Mouse (Mus musculus) embryo, embryonic 10 days (tissue): ENCODE data around the gene Pla2g7.

Source experiments
- DNase-seq: peaks from one replicate; pipeline ENCODE4 v3.0.0-alpha.2; 2015; ENCODE audit warnings: low spot score

Gene Pla2g7

DNA sequence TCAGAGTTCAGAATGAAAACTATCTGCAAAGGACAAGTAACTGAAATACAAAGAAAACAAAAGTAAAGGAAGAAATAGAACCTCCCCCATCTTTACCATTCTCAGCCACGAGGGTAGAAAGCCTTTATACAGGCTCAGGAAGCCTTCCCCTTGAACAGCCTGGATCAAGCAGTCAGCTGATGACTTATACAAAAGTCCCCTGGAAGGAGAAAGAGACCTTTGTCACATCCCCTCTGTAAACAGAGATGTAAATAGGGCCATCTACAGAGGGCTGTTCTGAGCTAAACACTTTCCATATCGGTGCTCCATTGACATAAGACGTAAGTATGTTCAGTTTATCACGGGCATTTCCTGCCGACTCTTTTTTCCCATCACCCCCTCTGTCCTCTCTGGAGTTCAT lies 79.0 kb downstream of the Pla2g7 start:
- no peak for DNase-seq

DNA sequence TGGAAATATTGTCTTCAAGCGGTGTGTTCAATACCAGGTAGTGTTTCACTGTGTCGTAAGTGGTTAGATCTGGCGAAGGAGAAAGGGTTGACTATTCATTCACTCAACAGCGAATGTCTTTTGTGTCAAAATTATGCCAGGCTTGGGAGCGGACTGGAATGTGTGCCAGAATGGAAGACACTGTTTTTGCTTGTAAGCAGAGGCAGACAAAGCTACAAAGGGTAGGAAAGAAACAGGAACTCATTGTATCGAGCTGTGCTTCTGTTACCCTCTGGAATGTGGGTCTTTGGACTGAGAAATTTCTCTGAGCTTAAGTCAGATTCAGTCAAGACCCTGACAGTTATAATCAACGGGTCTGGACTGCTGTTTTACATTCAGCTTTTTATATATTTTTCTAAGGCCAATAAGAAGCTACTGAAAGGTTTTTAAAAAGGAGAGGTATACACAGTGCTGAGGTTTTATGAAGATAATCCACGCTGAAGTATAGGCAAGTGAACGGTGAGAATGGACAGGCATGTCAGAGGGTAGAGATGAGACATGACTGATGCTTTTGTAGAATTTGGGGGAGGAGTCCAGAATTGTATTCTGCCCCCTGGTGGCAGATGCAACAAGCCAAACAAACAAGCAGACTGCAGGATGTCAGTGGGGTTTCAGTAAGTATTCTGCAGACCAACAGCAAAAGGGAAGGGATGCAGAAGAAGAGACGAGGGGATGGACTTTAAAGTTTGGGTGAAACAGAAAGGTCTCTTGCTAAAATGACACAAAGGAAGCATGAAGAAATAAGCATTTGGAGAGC lies 81.9 kb downstream of the Pla2g7 start:
- no peak for DNase-seq

DNA sequence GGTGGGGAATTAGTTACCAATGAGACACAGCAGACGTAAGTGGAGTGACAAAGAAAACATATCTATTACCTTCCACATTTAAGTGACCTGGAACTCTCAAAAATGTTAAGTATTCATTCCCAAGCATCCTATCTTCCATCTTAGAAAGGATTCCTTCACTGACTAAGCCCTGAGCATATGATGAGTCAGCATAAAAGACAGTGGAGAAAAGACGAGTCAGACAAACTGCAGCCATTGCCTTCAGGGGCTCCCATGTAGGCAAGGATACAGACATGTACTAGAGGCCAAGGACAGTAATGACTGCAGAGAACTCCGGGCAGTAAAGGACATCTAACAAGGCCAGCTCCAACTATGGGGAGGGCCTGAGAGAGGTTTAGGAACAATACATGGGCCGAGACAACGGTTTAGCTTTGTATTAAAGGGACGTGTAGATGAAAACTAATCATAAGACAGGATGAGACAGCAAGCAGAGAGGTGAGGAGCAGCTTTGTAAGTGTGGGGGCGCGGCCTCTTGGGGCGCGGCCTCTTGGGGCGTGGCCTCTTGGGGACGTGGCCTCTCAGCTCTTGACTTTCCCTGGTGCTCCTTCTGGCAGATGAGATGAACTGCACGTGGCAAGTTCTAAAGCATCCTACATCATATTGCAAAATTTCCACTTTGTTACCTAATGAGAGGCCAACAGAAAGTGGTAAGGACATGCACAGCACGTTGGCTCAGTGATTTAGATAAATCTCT lies 83.6 kb downstream of the Pla2g7 start:
- no peak for DNase-seq
